ENCODE assay signal across 15 mouse cellular contexts in the genomic region with DNA sequence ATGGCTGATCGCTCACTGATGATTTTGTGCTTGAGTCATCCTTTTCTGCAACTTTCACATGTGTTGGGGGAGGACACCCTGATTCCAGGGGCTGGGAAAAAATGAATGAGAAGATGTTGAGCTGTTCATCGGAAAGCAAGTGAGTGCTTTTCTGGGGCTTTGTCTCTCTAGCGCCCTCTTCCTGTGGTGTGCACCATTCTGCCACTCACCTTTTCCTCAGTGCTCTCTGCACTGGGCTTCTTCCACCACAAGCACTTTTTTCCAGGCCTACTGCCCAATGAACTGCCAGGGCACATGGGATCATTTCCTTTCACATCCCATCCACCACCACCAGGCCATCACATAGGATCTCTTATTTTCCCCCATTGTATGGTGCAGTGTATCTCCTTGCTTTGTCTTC. TPM values are rescaled to one million over a fixed set of nuclear protein-coding genes. Genes with fewer than 3 reads are reported as not detected.
A peak's percentile ranks its signal among the peaks of the same experiment; 100 is the strongest.
DNase-seq lines count a peak whose midpoint lies in the region; ATAC-seq and TF ChIP-seq lines count a peak whose summit lies in the region.
"Had no signal": no experiment of that assay in that cellular context is flagged by ENCODE, and none has a peak within 500 bp of the region (broad histone marks: within the 10 kb centered on the region; RNA-seq: fewer than 3 reads in every experiment).

No protein-coding gene starts in this region.

- WGBS in hindbrain, postnatal 0 days = 61% methylated on average over 3 of the region's 3 CpGs
- 57% methylated on average over 3 of the region's 3 CpGs for WGBS in hindbrain, embryonic 13.5 days
- WGBS in liver, postnatal 0 days (ENCODE audit: insufficient replicate concordance) = 49% methylated on average over 3 of the region's 3 CpGs
- WGBS in liver, embryonic 12.5 days (ENCODE audit: insufficient replicate concordance) = 50% methylated on average over 3 of the region's 3 CpGs

- H3K4me1 ChIP-seq in hindbrain, postnatal 0 days (ENCODE audit: insufficient read depth, low read length) = no peaks in the 10 kb centered on the region
- H3K4me1 ChIP-seq in hindbrain, embryonic 13.5 days (replicated peaks) = no peaks in the 10 kb centered on the region
- no peaks in the 10 kb centered on the region for H3K4me1 ChIP-seq in liver, postnatal 0 days (ENCODE audit: insufficient read depth)
- H3K4me1 ChIP-seq in liver, embryonic 12.5 days = no peaks in the 10 kb centered on the region
- H3K4me1 ChIP-seq in MEL (ENCODE audit: control insufficient read depth in 1 of 2, insufficient read depth in 2 of 2, low read length in 2 of 2) = no peaks in the 10 kb centered on the region
- H3K4me1 ChIP-seq: embryonic facial prominence, embryonic 15.5 days; heart, embryonic 10.5 days; liver, embryonic 13.5 days; neural tube, embryonic 13.5 days had no signal

- no peaks in the 10 kb centered on the region for H3K79me2 ChIP-seq in MEL (ENCODE audit: control insufficient read depth, insufficient read depth, low read length, poor library complexity)

- H3K9ac ChIP-seq in hindbrain, postnatal 0 days (replicated peaks; ENCODE audit: low read length) = no peak overlapping the region
- H3K9ac ChIP-seq in hindbrain, embryonic 13.5 days = no peak overlapping the region
- no peak overlapping the region for H3K9ac ChIP-seq in liver, postnatal 0 days (replicated peaks)
- H3K9ac ChIP-seq in liver, embryonic 12.5 days = no peak overlapping the region
- no peak overlapping the region for H3K9ac ChIP-seq in MEL (ENCODE audit: control insufficient read depth, low read depth, low read length, poor library complexity, severe bottlenecking)
- H3K9ac ChIP-seq: embryonic facial prominence, embryonic 15.5 days; liver, embryonic 13.5 days; neural tube, embryonic 13.5 days had no signal

- ATAC-seq in hindbrain, postnatal 0 days = no peak
- no peak for ATAC-seq in hindbrain, embryonic 13.5 days (ENCODE audit: low FRiP score)
- ATAC-seq in liver, postnatal 0 days = no peak
- no peak for ATAC-seq in liver, embryonic 12.5 days
- peak; percentile 39; the same call in 1 of the 2 replicates for ATAC-seq in megakaryocyte progenitor cell, adult 5-6 weeks (replicated peaks; ENCODE audit: poor library complexity)
- ATAC-seq in cerebellum, adult (ENCODE audit: insufficient number of reproducible peaks, low FRiP score, low TSS enrichment) = no peak

- no peak overlapping the region for H3K4me3 ChIP-seq in hindbrain, postnatal 0 days (ENCODE audit: low read length)
- no peak overlapping the region for H3K4me3 ChIP-seq in hindbrain, embryonic 13.5 days
- no peak overlapping the region for H3K4me3 ChIP-seq in liver, postnatal 0 days (ENCODE audit: low read depth, low read length)
- H3K4me3 ChIP-seq in liver, embryonic 12.5 days = no peak overlapping the region
- H3K4me3 ChIP-seq in MEL (ENCODE audit: control insufficient read depth in 1 of 2, insufficient read depth in 1 of 2, low read depth in 2 of 2, low read length in 2 of 2) = no peak overlapping the region
- H3K4me3 ChIP-seq: embryonic facial prominence, embryonic 15.5 days; heart, embryonic 10.5 days; liver, embryonic 13.5 days; neural tube, embryonic 13.5 days had no signal

- no peak for DNase-seq in hindbrain, postnatal 0 days (ENCODE audit: low spot score)
- no peak for DNase-seq in liver, postnatal 0 days
- no peak for DNase-seq in MEL (ENCODE audit: low read depth, low spot score)
- no peak for DNase-seq in testis, postnatal 14 days (ENCODE audit: low spot score)
- DNase-seq: cerebellum, adult 11-12 months; heart, postnatal 36 days; liver, embryonic 13.5 days; thymus, postnatal 36 days had no signal

- TF ChIP-seq EP300 in liver, postnatal 0 days (IDR thresholded peaks at IDR 0.05; ENCODE audit: low read depth) = no peak
- TF ChIP-seq EP300 in MEL (IDR thresholded peaks at IDR 0.05; ENCODE audit: low read depth in 1 of 2, low read length in 2 of 2) = no peak

- H3K4me2 ChIP-seq in hindbrain, postnatal 0 days (ENCODE audit: low read depth, low read length) = no peak overlapping the region
- H3K4me2 ChIP-seq in hindbrain, embryonic 13.5 days = no peak overlapping the region
- no peak overlapping the region for H3K4me2 ChIP-seq in liver, postnatal 0 days (ENCODE audit: low read depth, low read length)
- no peak overlapping the region for H3K4me2 ChIP-seq in liver, embryonic 12.5 days
- H3K4me2 ChIP-seq: embryonic facial prominence, embryonic 15.5 days; liver, embryonic 13.5 days; neural tube, embryonic 13.5 days had no signal

- no peaks in the 10 kb centered on the region for H3K36me3 ChIP-seq in hindbrain, postnatal 0 days (ENCODE audit: insufficient read depth, low read length)
- no peaks in the 10 kb centered on the region for H3K36me3 ChIP-seq in hindbrain, embryonic 13.5 days
- H3K36me3 ChIP-seq in liver, postnatal 0 days (replicated peaks; ENCODE audit: insufficient read depth, low read length) = no peaks in the 10 kb centered on the region
- H3K36me3 ChIP-seq in liver, embryonic 12.5 days = no peaks in the 10 kb centered on the region
- no peaks in the 10 kb centered on the region for H3K36me3 ChIP-seq in MEL (ENCODE audit: control insufficient read depth in 1 of 2, insufficient read depth in 2 of 2, low read length in 2 of 2)
- H3K36me3 ChIP-seq: embryonic facial prominence, embryonic 15.5 days; heart, embryonic 10.5 days; liver, embryonic 13.5 days; neural tube, embryonic 13.5 days had no signal

- no peak for TF ChIP-seq RAD21 in MEL (IDR thresholded peaks at IDR 0.05; ENCODE audit: low read depth, low read length)

- H3K9me3 ChIP-seq in hindbrain, postnatal 0 days (ENCODE audit: low read length) = no peaks in the 10 kb centered on the region
- H3K9me3 ChIP-seq in hindbrain, embryonic 13.5 days = no peaks in the 10 kb centered on the region
- H3K9me3 ChIP-seq in liver, postnatal 0 days (ENCODE audit: low read length) = no peaks in the 10 kb centered on the region
- H3K9me3 ChIP-seq in liver, embryonic 12.5 days (replicated peaks) = no peaks in the 10 kb centered on the region
- no peaks in the 10 kb centered on the region for H3K9me3 ChIP-seq in MEL (replicated peaks; ENCODE audit: insufficient read depth, low read length)
- H3K9me3 ChIP-seq: embryonic facial prominence, embryonic 15.5 days; heart, embryonic 10.5 days; liver, embryonic 13.5 days; neural tube, embryonic 13.5 days had no signal

- H3K27me3 ChIP-seq in hindbrain, postnatal 0 days (ENCODE audit: insufficient read depth, low read length) = no peaks in the 10 kb centered on the region
- H3K27me3 ChIP-seq in hindbrain, embryonic 13.5 days = peaks cover 52% of the 10 kb centered on the region; the same call in 1 of the 2 replicates
- H3K27me3 ChIP-seq in liver, postnatal 0 days (ENCODE audit: insufficient read depth, low read length) = no peaks in the 10 kb centered on the region; the same call in 1 of the 2 replicates
- H3K27me3 ChIP-seq in liver, embryonic 12.5 days (replicated peaks) = peaks cover 10% of the 10 kb centered on the region; the same call in 1 of the 2 replicates
- no peaks in the 10 kb centered on the region for H3K27me3 ChIP-seq in MEL (ENCODE audit: control insufficient read depth in 1 of 2, insufficient read depth in 2 of 2, low read length in 2 of 2)

- no peak overlapping the region for H3K27ac ChIP-seq in hindbrain, postnatal 0 days
- no peak overlapping the region for H3K27ac ChIP-seq in hindbrain, embryonic 13.5 days
- H3K27ac ChIP-seq in liver, postnatal 0 days (ENCODE audit: low read depth) = no peak overlapping the region
- H3K27ac ChIP-seq in liver, embryonic 12.5 days = no peak overlapping the region
- no peak overlapping the region for H3K27ac ChIP-seq in MEL (ENCODE audit: control insufficient read depth, low read depth, low read length)
- H3K27ac ChIP-seq: embryonic facial prominence, embryonic 15.5 days; heart, embryonic 10.5 days; liver, embryonic 13.5 days; neural tube, embryonic 13.5 days had no signal

- no peak for TF ChIP-seq POLR2A in MEL (IDR thresholded peaks at IDR 0.05; ENCODE audit: control insufficient read depth in 1 of 2, insufficient read depth in 1 of 2, low read depth in 1 of 2, low read length in 2 of 2, poor library complexity in 1 of 2)

- TF ChIP-seq CTCF in hindbrain, postnatal 0 days (IDR thresholded peaks at IDR 0.05; ENCODE audit: low read depth) = peak; percentile 21; the same call in 1 of the 2 replicates
- peak; percentile 33 for TF ChIP-seq CTCF in liver, postnatal 0 days (IDR thresholded peaks at IDR 0.05; ENCODE audit: low read depth)
- TF ChIP-seq CTCF in MEL (IDR thresholded peaks at IDR 0.05 in 2 of 3, conservative IDR thresholded peaks at IDR 0.05 in 1 of 3; ENCODE audit: control insufficient read depth in 1 of 3, insufficient read depth in 1 of 3, low read depth in 2 of 3, low read length in 3 of 3, poor library complexity in 1 of 3, severe bottlenecking in 1 of 3) = peak in 2 of 3 experiments; percentile 8 to 15; a peak in 2 of 6 replicates

TF ChIP-seq in MEL, 35 proteins besides CTCF, POLR2A, EP300 and RAD21 (continues in another document):
- TF ChIP-seq ELF1 (IDR thresholded peaks at IDR 0.05; ENCODE audit: low read depth, low read length) (no peak), ZNF384 (IDR thresholded peaks at IDR 0.05; ENCODE audit: low read depth, low read length) (no peak), MYC (IDR thresholded peaks at IDR 0.05; ENCODE audit: low read depth, low read length) (no peak), BHLHE40 (IDR thresholded peaks at IDR 0.05; ENCODE audit: borderline replicate concordance, low read depth, low read length) (no peak), KAT2A (conservative IDR thresholded peaks at IDR 0.05; ENCODE audit: low read depth, low read length) (no peak), GABPA (IDR thresholded peaks at IDR 0.05; ENCODE audit: low read depth, low read length) (no peak), GATA1 (IDR thresholded peaks at IDR 0.05; ENCODE audit: low read depth, low read length) (no peak), SMC3 (IDR thresholded peaks at IDR 0.05; ENCODE audit: low read depth, low read length) (no peak), ETS1 (IDR thresholded peaks at IDR 0.05; ENCODE audit: low read depth, low read length) (no peak), TCF12 (IDR thresholded peaks at IDR 0.05; ENCODE audit: low read depth, low read length) (no peak), E2F4 (IDR thresholded peaks at IDR 0.05; ENCODE audit: borderline replicate concordance, low read depth, low read length) (no peak), TAL1 (IDR thresholded peaks at IDR 0.05; ENCODE audit: low read length) (no peak)

RNA-seq across cellular contexts. Expression of a gene that starts 26.2 kb away (rescaled TPM):
- total RNA-seq in hindbrain, postnatal 0 days (2014; rRNA removed) = 11.5 and 12.3 TPM in 2 replicates
- polyA plus RNA-seq in hindbrain, postnatal 0 days (2015; fragmentation: Nextera tagmentation; extraction: Ambion mirVana) = 9.9 and 12.9 TPM in 2 replicates
- polyA plus RNA-seq in hindbrain, embryonic 13.5 days (2015; fragmentation: Nextera tagmentation; extraction: Ambion mirVana) = 19.7 and 19.9 TPM in 2 replicates
- 0.62 and 0.71 TPM in 2 replicates for polyA plus RNA-seq in liver, postnatal 0 days (2015; fragmentation: Nextera tagmentation; extraction: Ambion mirVana)
- polyA plus RNA-seq in liver, embryonic 12.5 days (2016; fragmentation: Nextera tagmentation; extraction: Ambion mirVana) = 0.72 and 0.78 TPM in 2 replicates
- not detected in 2 replicates for total RNA-seq in MEL (2012; rRNA removed)
- polyA plus RNA-seq in MEL (2012; ENCODE audit: insufficient read depth in 1 of 2, insufficient read length in 2 of 2, low read depth in 1 of 2, low replicate concordance in 2 of 2, missing spikeins in 1 of 2) = not detected
- total RNA-seq in megakaryocyte progenitor cell, adult 5-6 weeks (2015) = 0.10 TPM in 1 of 2 replicates, not detected in the other
- not detected in 2 replicates for total RNA-seq in megakaryocyte progenitor cell, adult 5-6 weeks (2017)
